Comparison of ENCODE assay signal across 16 mouse cellular contexts in genomic region chr10:79686219-79686618, GRCm38 (mm10). TPM values are rescaled to one million over a fixed set of nuclear protein-coding genes. Genes with fewer than 3 reads are reported as not detected.
"Had no signal": no experiment of that assay in that cellular context is flagged by ENCODE, and none has a peak within 500 bp of the region (broad histone marks: within the 10 kb centered on the region; RNA-seq: fewer than 3 reads in every experiment).

No protein-coding gene starts in this region.

- H3K27me3 ChIP-seq: kidney, embryonic 15.5 days; limb, embryonic 15.5 days; liver, embryonic 13.5 days; lung, embryonic 15.5 days; midbrain, embryonic 12.5 days had no signal

- ATAC-seq: liver, postnatal 0 days; midbrain, embryonic 16.5 days had no signal

- H3K9ac ChIP-seq: kidney, embryonic 15.5 days; limb, embryonic 15.5 days; liver, embryonic 13.5 days; liver, postnatal 0 days; lung, embryonic 15.5 days; midbrain, embryonic 12.5 days had no signal

- H3K9me3 ChIP-seq: kidney, embryonic 15.5 days; limb, embryonic 15.5 days; liver, embryonic 13.5 days; lung, embryonic 15.5 days; midbrain, embryonic 12.5 days had no signal

- H3K4me3 ChIP-seq: kidney, embryonic 15.5 days; limb, embryonic 15.5 days; liver, embryonic 13.5 days; lung, embryonic 15.5 days; midbrain, embryonic 12.5 days had no signal

- H3K4me2 ChIP-seq: kidney, embryonic 15.5 days; limb, embryonic 15.5 days; liver, embryonic 13.5 days; lung, embryonic 15.5 days; midbrain, embryonic 12.5 days had no signal

- H3K27ac ChIP-seq: kidney, embryonic 15.5 days; limb, embryonic 15.5 days; liver, embryonic 13.5 days; lung, embryonic 15.5 days; midbrain, embryonic 12.5 days; stomach, postnatal 0 days had no signal

- DNase-seq: kidney, postnatal 14 days; left cerebral cortex, postnatal 4 days; liver, embryonic 13.5 days; liver, postnatal 0 days; thymus, adult 2 months; thymus, postnatal 25 days had no signal

RNA-seq across cellular contexts. Expression of gene Madcam1, which starts 21.9 kb away (rescaled TPM):
- total RNA-seq: layer of hippocampus, adult 8-10 months; left cerebral cortex, adult 18-20 months; megakaryocyte-erythroid progenitor cell, adult 5-6 weeks had no signal
- polyA plus RNA-seq: urinary bladder, adult 2 months had no signal
